Mouse (Mus musculus) heart, adult 2 months (tissue): Measurements from ENCODE around the gene Gm11111. TPM values are rescaled to one million over a fixed set of nuclear protein-coding genes. Genes with fewer than 3 reads are reported as not detected.

Experiments
- DNase-seq, 2 experiments: peaks; one replicate each; pipeline ENCODE4 v3.0.0; 2021
- H3K27ac ChIP-seq: fragments of 200-600 bp; 2 replicates; pipeline ENCODE4 v1.8.1; 2022
- H3K27me3 ChIP-seq: fragments of 200-500 bp; 2 replicates; pipeline ENCODE4 v1.6.1; 2012; ENCODE audit warnings: mild to moderate bottlenecking, low read length, inconsistent platforms, mixed read lengths; ENCODE audit not compliant: control insufficient read depth, insufficient read depth
- H3K36me3 ChIP-seq: fragments of 200-500 bp; 2 replicates; pipeline ENCODE4 v1.6.1; 2012; ENCODE audit warnings: low read length, inconsistent platforms; ENCODE audit not compliant: control insufficient read depth, insufficient read depth
- H3K4me1 ChIP-seq: fragments of 200-500 bp; 2 replicates; pipeline ENCODE4 v1.6.1; 2011; ENCODE audit warnings: low read length; ENCODE audit not compliant: control insufficient read depth, insufficient read depth
- H3K4me3 ChIP-seq: fragments of 200-600 bp; 2 replicates; pipeline ENCODE4 v1.8.1; 2022
- H3K79me2 ChIP-seq: fragments of 200-500 bp; replicated peaks from 2 replicates; pipeline ENCODE4 v1.6.1; 2012; ENCODE audit warnings: mild to moderate bottlenecking, inconsistent platforms, low read length, moderate library complexity, mixed read lengths; ENCODE audit not compliant: control insufficient read depth, insufficient read depth
- H3K9ac ChIP-seq: fragments of 200-500 bp; 2 replicates; pipeline ENCODE4 v1.6.1; 2012; ENCODE audit warnings: low read depth, mild to moderate bottlenecking, control low read depth, inconsistent platforms, low read length, mixed read lengths
- CTCF ChIP-seq: fragments of 200-600 bp; IDR thresholded peaks from 2 replicates; pipeline ENCODE4 v1.8.1; 2022; ENCODE audit warnings: antibody characterized with exemption, mild to moderate bottlenecking, moderate library complexity
- EP300 ChIP-seq: fragments of 200-500 bp; IDR thresholded peaks from 2 replicates; pipeline ENCODE4 v1.6.1; 2011; ENCODE audit warnings: low read depth, low read length, control low read depth; ENCODE audit not compliant: insufficient read depth
- POLR2A ChIP-seq: fragments of 200-500 bp; IDR thresholded peaks from 2 replicates; pipeline ENCODE4 v1.6.1; 2011; ENCODE audit warnings: mild to moderate bottlenecking, low read depth, low read length, control low read depth; ENCODE audit not compliant: insufficient read depth
- WGBS: fragments of 180-500 bp; shearing (Covaris S2); methylation state at CpG from one replicate; pipeline ENCODE4 v1.1.7; 2018; 5-methylcytosine and 5-hydroxymethylcytosine counted together
- intact Hi-C: fragments of 180-260 bp; cut with DNase I; formaldehyde crosslinking; loops from one replicate; pipeline ENCODE4 v1.15.1; 2025
- long read RNA-seq: library from polyadenylated mRNA; stranded (forward); transcript quantifications from one replicate; pipeline ENCODE4 v2.0.0, GENCODE M21; 2021
- polyA plus RNA-seq: library from polyadenylated mRNA; depleted of rRNA; stranded (reverse); fragments of >200 nt; gene quantifications from 2 replicates; pipeline ENCODE4 v1.2.3, GENCODE M21; 2012; rRNA removed
- total RNA-seq, 2 experiments: library from RNA; stranded (reverse); gene quantifications; 2 replicates each; pipeline ENCODE4 v1.2.3; 2021

Gene Gm11111
- not detected for total RNA-seq
- not detected in 2 replicates for polyA plus RNA-seq
- long read RNA-seq, result 0 reads

DNA sequence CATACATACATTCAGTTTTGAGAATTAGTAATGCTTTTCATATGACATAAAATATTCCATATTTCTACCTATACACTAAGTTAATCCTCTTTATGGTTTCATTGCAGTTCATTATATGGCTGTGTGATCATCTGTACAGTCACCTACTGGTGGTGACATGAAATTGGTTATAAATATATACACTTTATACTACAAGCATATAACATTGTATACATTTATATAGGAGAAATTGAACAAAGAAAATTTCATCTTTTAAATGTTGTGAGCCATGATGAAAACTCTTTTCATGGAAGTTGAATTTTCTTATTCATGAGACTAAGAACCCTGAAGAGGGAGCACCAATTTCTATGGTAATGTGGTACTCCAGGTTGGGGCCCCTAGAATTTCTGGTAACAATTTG is at the start of gene Gm11111:
Gene Gm11111, plus strand, starts transcription at position 301 of the 400 bp plus-strand sequence.
- intact Hi-C loops, result no loop called here
- Histone ChIP-seq H3K27me3 (no peaks in the 10 kb centered on the region), H3K36me3 (no peaks in the 10 kb centered on the region), H3K4me3 (no peak within 1 kb of the TSS), H3K4me1 (no peaks in the 10 kb centered on the region), H3K79me2 (no peaks in the 10 kb centered on the region), H3K9ac (no peak within 1 kb of the TSS), H3K27ac (no peak within 1 kb of the TSS)
- DNase-seq, result no peak
- TF ChIP-seq POLR2A (no peak), EP300 (no peak), CTCF (no peak)

DNA sequence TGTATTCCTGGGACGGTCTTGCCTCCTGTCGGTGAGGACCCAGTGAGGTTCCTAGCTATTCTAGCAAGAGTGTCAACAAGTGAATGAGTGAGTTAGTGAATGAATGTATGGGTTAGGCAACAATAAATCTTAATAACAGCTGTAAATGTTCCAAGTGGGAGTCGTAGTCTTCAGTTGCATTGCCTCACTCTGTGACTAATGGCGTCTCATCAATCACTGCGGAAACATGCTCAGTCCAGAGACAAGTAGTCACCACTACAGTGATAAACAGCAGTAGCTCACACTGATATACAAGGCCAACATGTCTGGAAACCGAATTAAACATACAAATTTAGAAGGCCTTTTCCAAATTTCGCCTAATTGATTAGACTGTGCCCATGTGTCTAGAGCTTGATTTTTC is 36.3 kb upstream of the Gm11111 start:
- H3K4me3 ChIP-seq, result no peak overlapping the region
- no peak for DNase-seq
- WGBS, result 75% methylated on average over 7 of the region's 7 CpGs
- H3K4me1 ChIP-seq, result no peaks in the 10 kb centered on the region
- TF ChIP-seq CTCF (no peak), POLR2A (no peak), EP300 (no peak)
- H3K9ac ChIP-seq, result no peak overlapping the region
- no peaks in the 10 kb centered on the region for H3K27me3 ChIP-seq
- H3K79me2 ChIP-seq, result no peaks in the 10 kb centered on the region
- H3K36me3 ChIP-seq, result no peaks in the 10 kb centered on the region
- H3K27ac ChIP-seq, result no peak overlapping the region
- intact Hi-C loops, result no loop called here

DNA sequence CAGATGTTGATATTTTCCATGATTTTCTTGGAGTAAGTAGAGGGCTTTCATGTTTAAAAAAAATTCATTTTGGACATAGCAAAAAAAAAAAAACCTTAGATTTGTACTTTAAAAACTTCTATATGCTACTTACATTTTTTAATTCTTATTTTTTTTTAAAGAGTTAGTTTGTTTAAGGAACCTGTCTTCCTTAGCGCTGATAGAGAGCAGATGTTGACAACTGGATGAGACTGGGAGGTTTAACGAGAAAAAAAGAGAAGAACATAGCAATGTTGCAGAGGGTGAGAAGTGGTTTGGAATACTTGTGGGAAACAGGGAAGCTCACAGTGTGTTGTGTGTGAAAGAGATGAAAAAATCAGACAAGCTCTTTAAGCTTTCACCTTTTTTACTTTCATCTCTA is 32.4 kb upstream of the Gm11111 start:
- Histone ChIP-seq H3K27ac (no peak overlapping the region), H3K79me2 (no peaks in the 10 kb centered on the region), H3K27me3 (no peaks in the 10 kb centered on the region), H3K36me3 (no peaks in the 10 kb centered on the region), H3K4me3 (no peak overlapping the region), H3K9ac (no peak overlapping the region), H3K4me1 (no peaks in the 10 kb centered on the region)
- no peak for DNase-seq
- intact Hi-C loops, result no loop called here
- TF ChIP-seq EP300 (no peak), POLR2A (no peak), CTCF (no peak)
- 54% methylated on average over 2 of the region's 2 CpGs for WGBS

DNA sequence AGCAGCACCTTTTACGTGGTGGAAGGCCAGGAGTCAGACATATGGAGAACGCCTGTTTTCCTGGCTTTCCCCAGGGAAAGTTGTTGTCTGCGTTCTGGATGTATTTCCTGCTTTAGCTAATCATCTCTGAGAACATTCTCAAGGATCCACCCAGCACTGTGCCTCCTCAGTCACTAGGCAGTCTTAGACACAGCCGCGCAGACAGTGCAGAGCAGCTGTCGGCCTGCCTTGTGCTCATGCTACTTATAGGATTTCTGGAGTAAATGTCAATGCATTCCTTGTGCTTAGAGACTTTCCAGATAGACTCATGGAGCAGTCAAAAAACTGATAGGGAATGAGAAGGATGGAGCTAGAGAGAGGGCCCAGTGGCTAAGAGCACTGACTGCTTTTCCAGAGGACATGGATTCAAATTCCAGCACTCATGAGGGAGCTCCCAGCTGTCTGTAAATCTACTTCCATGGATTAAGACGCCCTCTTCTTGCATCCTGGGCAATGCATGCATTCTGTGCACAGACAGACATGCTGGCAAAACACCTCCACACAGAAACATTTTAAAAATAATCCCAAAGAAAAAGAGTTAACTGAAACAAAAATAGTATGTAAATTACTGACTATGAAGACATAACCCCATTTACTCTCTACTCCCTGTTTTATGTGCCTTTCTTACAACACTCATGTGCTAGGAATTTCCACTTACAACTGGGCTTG is 30.1 kb upstream of the Gm11111 start:
- H3K9ac ChIP-seq, result no peak overlapping the region
- H3K27me3 ChIP-seq, result no peaks in the 10 kb centered on the region
- no peaks in the 10 kb centered on the region for H3K4me1 ChIP-seq
- TF ChIP-seq CTCF (no peak), EP300 (no peak), POLR2A (no peak)
- intact Hi-C loops, result no loop called here
- no peak for DNase-seq
- no peaks in the 10 kb centered on the region for H3K36me3 ChIP-seq
- no peak overlapping the region for H3K27ac ChIP-seq
- no peaks in the 10 kb centered on the region for H3K79me2 ChIP-seq
- no peak overlapping the region for H3K4me3 ChIP-seq
- WGBS, result 79% methylated on average over 7 of the region's 7 CpGs

DNA sequence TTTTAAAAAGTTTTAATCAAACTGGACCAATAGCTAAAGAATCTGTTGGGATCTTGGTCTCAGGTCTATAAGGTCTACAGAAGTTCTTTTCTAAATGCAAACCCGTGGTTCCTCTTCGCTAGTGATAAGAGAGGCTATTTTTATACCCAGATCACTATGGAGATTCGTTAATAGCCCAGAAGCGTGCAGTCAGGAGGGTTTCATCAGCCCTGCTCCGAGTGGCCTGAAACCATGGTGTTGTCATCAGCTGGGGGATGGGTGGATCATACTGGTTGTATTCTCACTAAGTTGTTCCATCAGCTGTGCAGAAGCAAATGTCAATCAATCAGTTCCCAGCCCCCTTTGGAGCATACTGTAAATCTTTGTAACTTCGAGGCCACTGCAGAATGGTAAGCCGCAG is 29.4 kb upstream of the Gm11111 start:
- intact Hi-C loops, result no loop called here
- Histone ChIP-seq H3K79me2 (no peaks in the 10 kb centered on the region), H3K27me3 (no peaks in the 10 kb centered on the region), H3K4me3 (no peak overlapping the region), H3K4me1 (no peaks in the 10 kb centered on the region), H3K36me3 (no peaks in the 10 kb centered on the region), H3K27ac (no peak overlapping the region), H3K9ac (no peak overlapping the region)
- no peak for DNase-seq
- 49% methylated on average over 7 of the region's 7 CpGs for WGBS
- no peak for TF ChIP-seq EP300
- TF ChIP-seq POLR2A, result no peak
- no peak for TF ChIP-seq CTCF

DNA sequence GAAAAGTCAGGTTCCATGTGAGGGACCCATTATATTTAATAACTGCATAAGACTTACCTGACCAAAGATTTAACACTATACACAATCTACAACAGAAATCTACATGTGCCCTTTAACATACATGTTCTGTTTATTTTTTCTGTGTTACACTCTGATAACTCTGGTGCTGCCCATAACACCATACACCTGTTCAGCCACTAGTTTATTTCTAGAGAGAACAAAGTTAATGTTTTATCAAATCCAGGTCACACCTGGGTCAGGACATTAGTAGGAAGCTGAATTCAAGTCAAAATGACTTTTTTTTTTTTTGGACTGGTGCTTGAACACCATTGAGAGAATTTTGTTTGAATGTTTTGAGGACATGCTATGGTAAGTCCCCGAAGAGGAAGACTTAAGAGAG is 28.7 kb upstream of the Gm11111 start:
- 79% methylated on average over 1 of the region's 1 CpGs for WGBS
- intact Hi-C loops, result no loop called here
- Histone ChIP-seq H3K4me3 (no peak overlapping the region), H3K36me3 (no peaks in the 10 kb centered on the region), H3K4me1 (no peaks in the 10 kb centered on the region), H3K27ac (no peak overlapping the region), H3K27me3 (no peaks in the 10 kb centered on the region), H3K9ac (no peak overlapping the region), H3K79me2 (no peaks in the 10 kb centered on the region)
- TF ChIP-seq CTCF (no peak), EP300 (no peak), POLR2A (no peak)
- no peak for DNase-seq
